Mouse (Mus musculus): ENCODE results near the gene Sord.
A peak's percentile ranks its signal among the peaks of the same experiment; 100 is the strongest.
"Not testable (repeated sequence)": the region's sequence is repeated elsewhere in the genome, so short reads cannot be mapped to it uniquely, and the experiment has no call there.

The Sord gene

DNA sequence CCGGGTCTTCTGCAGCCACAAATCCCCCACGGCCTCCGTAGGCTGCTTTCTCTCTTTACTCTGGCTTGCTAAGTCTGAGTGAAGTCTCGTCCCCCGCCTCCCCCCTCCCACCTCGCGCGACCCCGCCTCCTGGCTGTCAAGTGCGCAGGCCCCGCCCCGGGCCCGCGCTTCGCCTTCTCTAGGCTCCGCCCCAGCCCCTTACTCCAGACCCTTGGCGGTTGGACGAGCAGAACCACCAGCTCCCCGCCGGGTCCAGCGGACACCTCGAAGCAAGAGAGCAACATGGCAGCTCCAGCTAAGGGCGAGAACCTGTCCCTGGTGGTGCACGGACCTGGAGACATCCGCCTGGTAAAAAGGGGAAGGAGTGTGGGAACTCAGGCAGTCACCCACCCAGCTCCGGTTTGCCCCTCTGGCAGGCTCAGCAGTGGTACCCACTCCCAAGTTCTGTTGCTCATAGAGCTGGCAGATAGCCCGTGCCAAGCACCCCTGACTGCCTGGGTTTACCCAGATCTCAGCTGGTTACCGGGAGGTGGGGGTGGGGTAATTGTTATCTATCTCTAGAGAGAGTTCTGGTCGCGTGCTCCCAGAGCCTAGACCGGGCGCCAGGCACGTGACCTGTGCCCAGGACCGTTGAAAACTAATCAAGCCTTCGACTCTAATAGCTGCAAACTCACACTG is at the start of gene Sord:
Gene Sord, plus strand, starts transcription at position 139 of the 678 bp plus-strand sequence.
- DNase-seq (ENCODE audit: low read depth, low spot score), result peak; percentile 86

DNA sequence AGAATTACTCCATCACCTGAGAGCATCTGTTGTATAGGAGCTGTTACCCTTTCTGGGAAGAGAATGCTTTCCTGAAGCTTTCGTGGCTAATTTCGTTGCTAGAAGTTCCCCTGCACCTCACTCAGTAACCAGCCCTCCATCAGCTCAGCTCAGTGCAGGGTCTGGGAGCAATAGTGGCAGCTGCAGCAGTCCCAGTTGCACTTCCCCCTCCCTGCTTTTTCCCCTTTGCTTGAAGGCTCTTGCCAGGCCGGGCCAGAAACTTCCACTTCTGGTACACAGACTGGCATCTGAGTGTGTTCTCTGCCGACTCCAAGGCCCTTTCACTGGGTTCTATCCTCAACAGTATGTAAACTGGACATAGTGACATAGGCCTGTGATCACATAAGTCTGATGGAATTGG is 49.5 kb upstream of the Sord start:
- DNase-seq (ENCODE audit: low read depth, low spot score), result no peak

DNA sequence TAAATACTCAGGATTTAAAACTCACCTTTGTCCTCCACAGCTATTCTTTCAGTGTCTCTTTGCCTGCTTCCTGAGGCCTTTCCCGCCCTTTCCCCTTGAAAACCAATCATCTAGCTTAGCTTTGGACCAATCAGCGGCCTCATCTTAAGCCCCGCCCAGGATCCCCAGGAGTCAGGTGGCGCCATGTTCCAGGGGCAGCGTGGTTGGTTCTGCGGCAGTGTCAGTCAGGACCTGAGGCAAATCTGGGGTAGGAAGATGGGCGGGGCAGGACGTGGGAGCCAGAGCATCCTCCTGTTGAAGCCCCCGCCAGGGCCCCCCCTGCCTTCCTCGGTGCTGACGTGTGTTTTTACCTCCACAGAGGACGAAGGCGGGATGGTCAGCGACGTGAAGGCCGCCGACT is 48.4 kb upstream of the Sord start, which contains the start of the genes Patl2 and Terb2:
Gene Patl2, minus strand, starts transcription at position 84 of the 400 bp plus-strand sequence.
Gene Terb2, plus strand, starts transcription at position 167 of the 400 bp plus-strand sequence.
- DNase-seq (ENCODE audit: low read depth, low spot score), result no peak

DNA sequence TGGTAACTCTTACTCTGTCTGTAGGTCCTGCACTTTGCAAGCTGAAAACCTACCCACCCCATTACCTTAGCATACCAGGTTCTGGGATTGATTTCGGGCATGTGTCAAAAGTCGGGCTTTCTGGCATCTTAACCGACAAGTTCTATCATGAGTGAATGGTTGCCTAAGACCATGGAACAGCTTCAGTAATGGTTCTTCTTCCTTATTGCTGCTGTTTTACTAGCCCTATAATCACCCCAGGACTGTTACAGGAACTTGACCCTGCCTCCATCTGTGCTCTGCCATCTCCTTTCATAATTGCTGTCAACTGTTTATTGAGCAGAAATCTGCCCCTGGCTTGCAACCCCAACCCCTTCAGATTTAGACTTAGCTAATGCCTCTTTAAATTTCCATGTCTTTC is 47.8 kb upstream of the Sord start:
- DNase-seq (ENCODE audit: low read depth, low spot score), result no peak

DNA sequence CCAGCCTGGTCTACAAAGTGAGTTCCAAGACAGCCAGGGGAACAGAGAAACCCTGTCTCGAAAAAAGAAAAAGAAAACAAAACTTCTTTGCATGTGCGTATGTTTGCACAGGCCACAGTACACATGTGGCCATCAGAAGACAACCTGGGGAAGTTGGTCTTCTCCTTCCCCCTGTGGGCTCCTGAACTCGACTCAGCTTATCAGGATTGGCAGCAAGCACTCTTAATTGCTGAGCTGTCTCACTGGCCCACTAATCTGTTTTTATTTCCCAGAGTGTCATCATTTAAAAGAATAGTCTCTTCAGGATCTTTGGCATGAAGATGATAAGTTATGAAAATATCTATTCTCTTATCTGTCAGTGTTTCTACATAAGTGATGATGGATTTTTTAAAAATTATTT is 42.7 kb upstream of the Sord start:
- DNase-seq (ENCODE audit: low read depth, low spot score), result no peak

- peak; percentile 67 for DNase-seq (ENCODE audit: low read depth, low spot score)
These were observed 40.0 kb upstream of the Sord start for GRCm38 (mm10) chr2:122194509-122194929.

DNA sequence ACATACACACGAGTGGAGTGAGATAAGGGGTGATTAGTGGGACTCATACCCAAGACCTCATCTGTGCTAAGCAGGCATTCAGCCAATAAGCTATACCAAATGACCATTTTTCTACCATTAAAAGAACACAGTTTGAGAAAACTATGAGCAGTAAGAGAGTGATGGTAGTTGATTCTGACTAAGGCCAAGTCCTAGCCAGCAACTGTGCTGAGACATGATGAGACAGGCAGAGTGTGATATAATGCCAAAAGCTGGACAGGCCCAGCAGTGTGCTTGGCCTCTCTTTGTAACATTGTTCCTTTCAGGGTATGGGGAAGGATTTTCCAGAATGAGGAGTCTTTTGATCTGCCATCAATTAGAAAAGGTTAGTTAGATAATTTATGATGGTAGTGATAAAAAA is 33.0 kb upstream of the Sord start:
- DNase-seq (ENCODE audit: low read depth, low spot score), result no peak

DNA sequence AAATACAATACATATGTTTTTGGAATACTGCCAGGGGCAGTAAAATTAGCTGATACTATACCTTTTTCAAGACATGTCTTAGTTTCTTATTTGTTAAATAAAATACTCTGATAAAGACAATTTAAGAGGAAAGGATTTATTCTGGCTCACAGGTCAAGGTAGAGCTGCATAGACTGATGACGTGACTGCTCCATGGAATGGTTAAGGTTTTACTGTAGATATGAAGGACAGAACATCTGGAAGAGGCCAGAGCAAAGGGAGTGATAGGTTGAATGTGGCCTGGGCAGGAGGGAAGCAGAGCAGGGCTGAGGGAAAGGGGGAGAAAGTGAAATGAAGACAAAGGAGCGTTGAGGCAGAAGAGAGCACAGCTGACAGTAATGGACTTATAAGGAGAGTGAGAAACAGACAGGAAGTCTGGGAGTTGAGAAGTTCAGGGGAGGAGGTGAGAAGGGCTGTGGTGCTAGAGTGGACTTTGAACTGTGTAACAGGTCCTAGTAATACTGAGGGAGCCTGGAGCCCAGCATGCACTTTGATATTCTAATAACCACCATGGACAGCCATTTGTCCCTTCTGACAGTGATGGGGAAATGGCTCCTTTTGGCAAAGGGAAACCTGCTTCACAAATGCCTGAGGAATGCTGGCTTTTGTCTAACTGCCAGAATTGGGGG is 28.0 kb upstream of the Sord start:
- no peak for DNase-seq (ENCODE audit: low read depth, low spot score)

DNA sequence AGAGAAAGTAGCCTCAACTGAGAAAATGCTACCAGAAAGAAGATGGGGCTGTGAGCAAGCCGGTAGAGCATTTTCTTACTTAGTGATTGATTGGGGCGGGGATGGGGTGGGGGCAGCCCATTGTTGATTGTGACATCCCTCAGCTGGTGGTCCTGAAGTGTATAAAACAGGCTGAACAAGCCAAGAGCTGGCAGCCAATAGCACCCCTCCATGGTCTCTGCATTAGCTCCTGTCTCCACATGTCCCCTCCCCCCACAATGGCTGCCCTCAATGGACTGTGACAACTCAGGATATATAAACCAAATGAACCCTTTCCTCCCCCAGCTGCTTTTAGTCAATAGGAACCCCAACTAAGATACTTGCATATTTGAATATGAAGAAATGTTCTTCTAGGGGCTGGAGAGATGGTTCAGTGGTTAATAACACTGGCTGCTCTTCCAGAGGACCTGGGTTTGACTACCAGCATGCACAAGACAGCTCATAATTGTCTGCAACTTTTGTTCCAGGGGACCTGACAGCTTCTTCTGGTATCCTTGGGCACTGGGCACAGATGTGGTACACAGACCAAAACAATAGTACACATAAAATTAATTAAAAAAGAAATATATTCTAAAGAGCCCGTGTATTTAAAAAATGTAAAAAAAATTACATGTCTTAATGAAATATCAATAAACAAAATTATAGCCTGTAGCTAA is 23.9 kb upstream of the Sord start:
- no peak for DNase-seq (ENCODE audit: low read depth, low spot score)

DNA sequence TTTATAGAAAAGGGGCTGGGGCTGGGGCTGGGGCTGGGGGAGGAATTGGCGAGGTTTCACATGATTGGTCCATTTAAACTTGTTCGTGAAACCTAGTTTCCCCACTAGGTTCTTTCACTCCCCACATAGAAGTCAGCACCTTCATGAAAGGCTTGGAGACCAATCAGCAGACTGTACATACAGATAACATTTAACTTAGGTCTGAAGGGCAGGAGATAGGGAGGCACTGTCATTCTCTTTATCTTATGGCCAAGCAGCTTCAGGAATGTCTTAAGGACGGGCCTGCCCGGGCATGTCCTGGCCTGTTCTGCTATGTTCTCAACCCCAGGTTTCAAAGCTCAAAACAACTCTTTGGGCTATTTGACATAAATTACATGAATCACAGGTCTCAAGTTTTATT is 17.5 kb upstream of the Sord start:
- not testable (repeated sequence) for DNase-seq (ENCODE audit: low read depth, low spot score)

DNA sequence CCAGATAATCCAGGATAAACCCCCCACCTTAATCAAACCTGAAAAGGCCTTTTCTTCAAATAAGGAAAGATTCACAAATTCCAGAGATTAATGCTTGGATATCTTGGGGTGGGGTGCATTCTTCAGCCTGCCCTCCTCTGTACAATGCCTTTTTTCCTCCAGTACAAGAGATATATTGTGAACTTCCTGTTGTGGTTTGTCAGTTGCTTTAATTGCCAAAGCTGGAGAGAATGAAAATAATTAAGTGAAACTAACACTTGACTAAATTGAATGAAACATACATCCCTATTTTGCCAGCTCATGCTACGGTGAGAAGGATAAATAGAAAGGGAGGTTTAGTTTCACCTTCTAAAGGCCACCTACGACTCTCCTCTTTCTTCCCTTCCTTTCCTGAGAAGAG is 16.3 kb upstream of the Sord start:
- DNase-seq (ENCODE audit: low read depth, low spot score), result no peak

DNA sequence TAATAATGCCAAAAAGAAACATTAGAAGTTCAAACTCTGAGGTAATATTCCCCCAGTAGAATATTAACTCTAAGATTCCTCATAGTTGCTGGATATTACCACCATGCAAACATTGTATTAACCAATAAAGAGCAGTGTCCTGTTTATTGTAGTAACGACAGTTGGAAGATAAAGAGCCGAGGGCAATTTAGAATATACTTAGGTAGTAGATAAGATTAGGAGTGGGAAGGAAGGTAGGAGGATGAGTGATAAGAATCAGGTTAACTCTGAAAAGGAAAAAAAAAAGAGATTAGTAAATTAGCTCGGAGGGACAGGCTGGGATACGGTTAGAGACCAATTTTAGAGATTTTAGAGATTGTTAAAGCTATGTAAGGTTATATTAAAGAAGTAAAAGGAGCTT is 13.2 kb upstream of the Sord start:
- DNase-seq (ENCODE audit: low read depth, low spot score), result no peak

DNA sequence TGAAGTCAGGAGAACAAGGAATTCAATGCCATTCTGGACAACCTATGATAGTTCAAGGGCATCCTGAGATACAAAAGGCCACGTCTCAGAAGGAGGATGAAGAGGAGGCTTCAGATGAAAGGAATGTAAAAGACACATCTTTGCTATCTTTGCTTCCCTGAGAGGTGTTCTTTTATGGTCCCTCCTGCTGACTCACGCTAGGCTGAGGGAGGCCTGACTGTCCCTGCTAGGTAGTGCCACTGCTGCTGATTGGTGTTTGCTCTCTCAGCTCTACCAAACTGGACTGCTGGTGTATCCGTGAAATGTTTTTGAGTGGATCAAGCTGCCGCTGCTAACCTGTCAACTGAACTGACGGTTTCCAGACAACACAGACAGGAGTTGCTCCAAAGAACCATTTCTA is 12.8 kb upstream of the Sord start:
- no peak for DNase-seq (ENCODE audit: low read depth, low spot score)

GRCm38 (mm10) chr2:122222272-122222671 is 12.3 kb upstream of the Sord start:
- DNase-seq (ENCODE audit: low read depth, low spot score), result no peak

DNA sequence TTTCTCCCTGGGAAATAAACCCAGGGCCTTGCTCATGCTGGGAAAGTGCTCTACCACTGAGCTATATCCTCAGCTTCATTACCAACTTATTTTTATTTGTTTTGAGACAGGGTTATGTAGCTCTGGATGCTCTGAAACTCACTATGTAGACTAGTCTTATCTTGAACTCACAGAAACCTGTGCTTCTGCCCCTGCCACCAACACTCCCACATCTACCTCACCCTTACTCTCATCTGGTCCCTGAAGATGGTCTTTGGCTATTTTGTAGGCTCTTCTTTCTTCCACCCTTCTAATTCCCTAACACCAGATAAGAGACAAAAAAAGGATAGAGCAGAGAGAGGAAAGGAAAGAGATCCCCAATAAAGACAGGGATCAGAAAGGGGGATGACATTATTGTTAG is 10.9 kb upstream of the Sord start:
- DNase-seq (ENCODE audit: low read depth, low spot score), result no peak

GRCm38 (mm10) chr2:122230395-122230794 is 4.2 kb upstream of the Sord start:
- DNase-seq (ENCODE audit: low read depth, low spot score), result no peak

DNA sequence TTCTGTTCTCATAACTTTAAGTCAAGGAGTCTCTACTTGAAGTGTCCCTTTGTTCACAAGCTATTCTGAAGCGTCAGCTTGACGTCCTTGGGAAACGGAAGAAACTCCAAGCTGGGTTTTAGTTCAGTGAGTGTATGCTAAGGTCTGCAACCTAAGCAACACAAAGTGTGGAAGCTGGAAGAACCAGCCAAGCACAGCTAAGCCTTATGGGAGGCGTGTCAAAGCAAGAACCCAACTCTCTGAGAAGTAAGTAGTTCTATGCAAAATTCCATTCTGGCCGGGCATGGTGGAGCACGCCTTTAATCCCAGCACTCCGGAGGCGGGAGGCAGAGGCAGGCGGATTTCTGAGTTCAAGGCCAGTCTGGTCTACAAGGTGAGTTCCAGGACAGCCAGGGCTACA is 2.9 kb upstream of the Sord start:
- no peak for DNase-seq (ENCODE audit: low read depth, low spot score)

DNA sequence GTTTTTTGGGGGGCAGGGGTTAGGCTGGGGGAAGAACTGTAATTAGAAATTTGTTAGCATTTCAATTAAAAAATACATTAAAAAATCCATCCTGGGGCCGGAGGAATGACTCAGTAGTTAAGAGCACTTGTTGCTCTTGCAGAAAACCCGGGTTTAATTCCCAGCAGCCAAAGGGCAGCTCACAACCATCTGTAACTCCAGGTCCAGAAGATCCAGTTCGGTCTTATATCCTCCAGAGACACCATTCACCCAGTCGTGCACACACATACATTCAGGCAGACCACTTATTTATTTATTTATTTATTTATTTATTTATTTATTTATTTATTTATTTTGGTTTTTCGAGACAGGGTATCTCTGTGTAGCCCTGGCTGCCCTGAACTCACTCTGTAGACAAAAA is 1.2 kb upstream of the Sord start:
- DNase-seq (ENCODE audit: low read depth, low spot score), result no peak

- DNase-seq (ENCODE audit: low read depth, low spot score), result peak; percentile 3
These were observed 591 bp upstream of the Sord start for GRCm38 (mm10) chr2:122233759-122234557.

GRCm38 (mm10) chr2:122235425-122235824 is 876 bp downstream of the Sord start:
- no peak for DNase-seq (ENCODE audit: low read depth, low spot score)

DNA sequence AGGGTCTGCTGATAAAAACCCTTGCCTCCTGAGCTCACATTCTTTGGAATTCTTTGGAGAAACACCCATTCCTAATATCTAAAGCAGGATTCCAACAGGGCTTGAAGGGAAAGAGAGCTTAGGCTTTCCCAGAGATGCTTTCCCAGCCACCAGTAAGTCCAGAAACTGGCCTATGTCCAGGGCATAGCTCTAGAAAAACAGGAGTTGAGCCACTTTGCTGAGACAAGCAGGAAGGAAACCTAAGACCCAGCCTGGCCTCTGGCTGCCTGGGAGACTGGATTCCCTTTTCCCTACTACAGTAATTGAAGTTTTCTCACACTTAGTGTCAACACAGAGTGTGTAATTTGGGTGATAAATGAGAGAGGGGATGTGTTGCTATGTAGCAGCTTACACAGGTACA is 1.8 kb downstream of the Sord start:
- no peak for DNase-seq (ENCODE audit: low read depth, low spot score)

DNA sequence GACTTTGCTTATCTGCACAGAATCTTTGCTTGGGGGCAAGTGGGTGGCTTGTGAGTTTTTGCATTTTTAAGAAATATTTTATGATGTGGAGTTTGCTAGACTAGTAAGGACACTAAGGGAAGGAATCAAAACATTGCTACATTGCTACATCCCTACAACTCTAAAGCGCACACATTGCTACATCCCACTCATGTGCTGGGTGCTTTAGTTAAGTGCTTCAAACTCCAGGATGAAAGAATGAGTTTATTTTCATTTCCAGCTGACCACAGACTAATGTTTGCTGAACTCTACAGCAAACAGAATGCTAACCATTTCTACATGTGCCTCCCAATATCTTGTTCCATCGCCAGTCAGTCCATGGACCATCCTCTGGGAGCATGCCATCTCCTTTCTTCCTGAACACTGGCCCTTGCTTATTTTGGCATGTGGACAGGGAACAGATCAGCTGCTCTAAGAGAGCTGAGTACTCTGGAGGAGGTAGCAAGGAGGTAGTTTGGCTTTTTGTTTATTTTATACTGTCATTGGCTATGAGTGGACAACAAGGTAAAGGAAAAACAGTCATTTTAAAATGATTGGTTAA is 3.4 kb downstream of the Sord start:
- no peak for DNase-seq (ENCODE audit: low read depth, low spot score)
